Mouse (Mus musculus) heart, embryonic 10.5 days (tissue): ENCODE results near the gene Lurap1. TPM values are rescaled to one million over a fixed set of nuclear protein-coding genes. Genes with fewer than 3 reads are reported as not detected.

ENCODE experiments used
- DNase-seq: peaks from one replicate; pipeline ENCODE4 v3.0.0-alpha.2; 2017; ENCODE audit warnings: low spot score
- H3K27ac ChIP-seq: fragments of 300-500 bp; sonication (generic); 2 replicates; pipeline ENCODE4 v1.5.1; 2016; ENCODE audit warnings: mild to moderate bottlenecking
- H3K27me3 ChIP-seq: fragments of 300-500 bp; sonication (generic); 2 replicates; pipeline ENCODE4 v1.6.1; 2016; ENCODE audit warnings: mild to moderate bottlenecking; ENCODE audit not compliant: poor library complexity, insufficient read depth, severe bottlenecking
- H3K36me3 ChIP-seq: fragments of 300-500 bp; sonication (generic); 2 replicates; pipeline ENCODE4 v1.6.1; 2016; ENCODE audit warnings: mild to moderate bottlenecking, moderate library complexity
- H3K4me1 ChIP-seq: fragments of 300-500 bp; sonication (generic); 2 replicates; pipeline ENCODE4 v1.6.1; 2016; ENCODE audit warnings: mild to moderate bottlenecking
- H3K4me3 ChIP-seq: fragments of 300-500 bp; sonication (generic); 2 replicates; pipeline ENCODE4 v1.5.1; 2016; ENCODE audit warnings: mild to moderate bottlenecking, moderate library complexity
- H3K9me3 ChIP-seq: fragments of 300-500 bp; sonication (generic); 2 replicates; pipeline ENCODE4 v1.6.1; 2016; ENCODE audit warnings: mild to moderate bottlenecking, moderate library complexity
- WGBS: fragments of 180-500 bp; shearing (Covaris S2); methylation state at CpG from one replicate; pipeline ENCODE4 v1.1.7; 2016; 5-methylcytosine and 5-hydroxymethylcytosine counted together
- polyA plus RNA-seq: library from polyadenylated mRNA; unstranded; fragments of >200 nt; fragmentation: Nextera tagmentation; extraction: Ambion mirVana; gene quantifications from 2 replicates; pipeline ENCODE4 v1.2.1, GENCODE M21; 2016

The Lurap1 gene
- 1.4 and 1.9 TPM in 2 replicates for polyA plus RNA-seq

DNA sequence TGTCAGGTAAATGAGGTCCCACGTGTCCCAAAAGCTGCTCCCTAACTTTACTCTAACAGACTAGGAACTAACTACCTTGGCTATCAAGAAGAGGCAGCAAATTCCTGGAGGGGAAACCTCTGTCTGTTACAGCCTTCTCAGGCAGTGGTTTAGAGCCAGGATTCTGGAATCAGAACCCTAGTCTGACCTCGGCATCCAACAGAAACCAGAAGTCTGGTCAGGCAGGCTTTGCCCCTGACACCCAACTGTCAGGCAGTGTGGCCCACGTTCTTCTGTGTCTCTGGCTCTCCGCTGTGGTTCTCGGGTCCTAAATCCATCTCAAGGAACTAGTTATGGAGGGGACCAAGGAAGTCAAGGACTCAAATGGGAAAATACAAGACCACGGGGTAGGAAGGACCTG, at the start of gene Lurap1:
Lurap1 (minus strand) TSS at position 101 of the 400 bp plus-strand sequence.
- Histone ChIP-seq H3K9me3 (no peaks in the 10 kb centered on the region), H3K4me3 (peak within 1 kb of the TSS; percentile 88), H3K27me3 (no peaks in the 10 kb centered on the region), H3K4me1 (peaks cover 17% of the 10 kb centered on the region), H3K36me3 (peaks cover 46% of the 10 kb centered on the region), H3K27ac (peak within 1 kb of the TSS; percentile 97)
- 67% methylated on average over 6 of the region's 6 CpGs for WGBS
- no peak for DNase-seq

DNA sequence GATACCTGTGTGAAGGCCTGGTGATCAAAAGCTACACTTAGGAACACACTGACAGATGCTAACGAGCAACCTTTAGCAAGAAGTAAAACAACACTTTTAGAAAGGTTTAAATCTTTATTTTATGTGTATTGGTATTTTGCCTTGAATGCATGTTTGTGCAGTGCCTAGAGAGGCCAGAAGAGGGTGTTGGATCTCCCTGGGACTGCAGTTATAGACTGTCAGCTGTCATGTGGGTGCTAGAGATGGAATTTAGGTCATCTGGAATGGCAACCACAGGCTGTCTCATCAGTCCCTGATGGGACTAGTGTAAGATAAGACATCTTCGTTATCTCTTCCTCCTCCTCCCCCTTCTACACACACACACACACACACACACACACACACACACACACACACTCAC, 47.3 kb upstream of the Lurap1 start:
- DNase-seq = no peak
- Histone ChIP-seq H3K9me3 (no peaks in the 10 kb centered on the region), H3K36me3 (no peaks in the 10 kb centered on the region), H3K4me1 (peaks cover 7% of the 10 kb centered on the region; the same call in 1 of the 2 replicates), H3K4me3 (no peak overlapping the region), H3K27ac (no peak overlapping the region), H3K27me3 (no peaks in the 10 kb centered on the region)
- WGBS = 62% methylated on average over 2 of the region's 2 CpGs

DNA sequence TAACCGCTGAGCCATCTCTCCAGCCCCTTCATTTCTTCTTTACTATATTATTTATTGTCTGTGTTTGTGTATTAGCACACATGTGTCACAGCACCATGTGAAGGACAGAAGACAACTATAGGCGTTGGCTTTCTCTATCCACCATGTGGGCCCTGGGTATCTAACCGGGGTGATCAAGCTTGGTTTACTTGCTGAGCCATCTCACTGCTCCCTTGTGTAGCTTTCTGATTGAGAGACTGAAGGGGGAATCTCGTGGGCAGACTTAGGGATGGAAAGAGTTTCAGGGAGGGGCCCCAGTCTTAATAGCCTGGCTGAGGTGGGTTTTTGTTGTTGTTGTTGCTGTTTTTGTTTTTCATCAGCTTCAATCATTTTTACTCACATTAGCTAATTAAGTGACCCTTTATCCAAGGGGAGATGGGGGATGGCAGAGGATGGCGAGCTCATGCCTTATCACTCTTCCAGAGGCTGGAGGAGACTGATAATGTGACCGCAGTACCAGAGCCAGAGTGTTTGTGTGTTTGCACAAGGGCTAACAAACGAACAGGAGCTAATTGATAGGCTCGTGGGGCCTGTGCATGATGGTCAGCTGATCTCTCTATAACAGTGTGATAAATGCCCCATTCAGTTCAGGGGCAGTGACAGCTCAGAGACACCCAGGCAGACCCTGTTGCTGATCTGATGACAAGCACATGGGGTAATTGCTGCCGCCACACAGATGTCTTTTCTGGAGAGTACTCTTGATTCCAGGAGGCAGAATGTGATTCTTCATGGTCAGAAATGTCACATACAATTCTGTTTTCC, 42.6 kb upstream of the Lurap1 start:
- Histone ChIP-seq H3K4me3 (no peak overlapping the region), H3K9me3 (no peaks in the 10 kb centered on the region), H3K27ac (no peak overlapping the region), H3K36me3 (no peaks in the 10 kb centered on the region), H3K27me3 (no peaks in the 10 kb centered on the region), H3K4me1 (peaks cover 13% of the 10 kb centered on the region; the same call in 1 of the 2 replicates)
- 32% methylated on average over 9 of the region's 9 CpGs for WGBS
- DNase-seq = no peak

DNA sequence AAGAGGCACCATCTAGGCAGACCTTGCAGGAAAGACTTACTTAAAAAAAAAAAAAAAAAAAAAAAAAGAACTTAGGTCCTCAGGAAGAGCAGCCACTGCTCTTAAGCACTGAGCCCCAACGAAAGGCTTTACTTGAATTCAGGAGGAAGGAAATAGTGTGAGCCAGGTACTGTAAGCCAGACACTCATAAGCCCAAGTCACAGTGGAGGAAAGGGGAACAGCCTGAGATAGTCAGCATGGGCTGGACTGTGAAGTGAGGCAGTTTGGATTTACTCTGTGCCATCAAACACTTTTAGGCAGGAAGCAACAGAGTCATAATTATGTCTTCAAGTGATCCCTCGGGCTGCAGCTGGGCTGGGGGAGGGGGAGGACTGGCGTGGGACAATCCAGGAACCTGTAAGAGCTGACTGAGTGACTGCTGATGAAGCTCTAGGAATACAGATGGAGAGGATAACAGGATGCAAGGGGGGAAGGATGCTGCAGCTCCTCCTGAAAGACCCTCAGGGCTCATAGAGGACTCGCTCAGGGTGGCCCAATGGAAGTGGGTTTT, 41.2 kb upstream of the Lurap1 start:
- WGBS = 49% methylated on average over 4 of the region's 4 CpGs
- Histone ChIP-seq H3K36me3 (no peaks in the 10 kb centered on the region), H3K4me1 (peaks cover 13% of the 10 kb centered on the region; the same call in 1 of the 2 replicates), H3K4me3 (no peak overlapping the region), H3K9me3 (no peaks in the 10 kb centered on the region), H3K27me3 (no peaks in the 10 kb centered on the region), H3K27ac (no peak overlapping the region)
- DNase-seq = no peak

DNA sequence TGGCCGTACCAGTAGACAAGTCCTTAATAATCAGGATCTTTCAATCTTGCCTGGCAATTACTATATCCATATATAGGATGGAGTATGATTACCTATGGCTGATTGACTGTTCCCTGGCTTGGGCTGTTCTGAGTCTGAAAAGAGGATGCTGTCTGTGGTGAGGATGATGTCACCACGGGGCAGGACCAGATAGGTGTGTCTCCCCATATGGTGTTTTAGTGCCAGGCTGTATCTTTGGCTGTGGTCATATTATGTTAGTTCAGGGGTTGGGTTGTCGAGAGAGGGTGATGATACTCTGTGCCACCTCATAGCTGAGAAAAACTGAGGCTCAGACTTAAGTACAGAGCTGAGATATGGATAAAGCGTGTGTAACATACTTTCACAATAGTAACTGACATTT, 33.9 kb upstream of the Lurap1 start:
- WGBS = 80% methylated on average over 4 of the region's 4 CpGs
- no peaks in the 10 kb centered on the region for H3K9me3 ChIP-seq
- DNase-seq = no peak
- peaks cover 21% of the 10 kb centered on the region for H3K4me1 ChIP-seq
- no peaks in the 10 kb centered on the region for H3K36me3 ChIP-seq
- no peaks in the 10 kb centered on the region for H3K27me3 ChIP-seq
- no peak overlapping the region for H3K4me3 ChIP-seq
- H3K27ac ChIP-seq = no peak overlapping the region

DNA sequence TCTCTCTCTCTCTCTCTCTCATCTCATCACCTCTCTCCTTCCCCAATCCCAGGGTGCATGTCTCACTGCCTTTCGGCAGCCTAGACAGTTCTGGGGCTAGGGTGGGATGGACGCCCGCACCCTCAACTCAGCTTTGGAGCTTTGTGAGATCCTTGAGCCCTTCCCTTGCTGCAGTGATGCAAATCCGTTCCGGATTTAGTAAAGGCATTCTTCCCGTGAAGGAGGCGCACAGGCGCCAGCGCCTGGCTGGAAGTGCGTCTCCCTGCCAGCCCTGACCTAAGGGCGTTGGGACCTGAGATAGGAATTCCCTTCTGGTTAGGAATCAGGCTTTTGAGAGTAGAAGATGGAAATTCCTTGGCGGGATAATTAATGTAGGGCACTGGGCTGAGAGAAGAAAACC, 31.6 kb upstream of the Lurap1 start:
- Histone ChIP-seq H3K4me1 (peaks cover 24% of the 10 kb centered on the region), H3K27ac (peak overlapping the region; percentile 87), H3K27me3 (no peaks in the 10 kb centered on the region), H3K36me3 (no peaks in the 10 kb centered on the region), H3K9me3 (no peaks in the 10 kb centered on the region), H3K4me3 (peak overlapping the region; percentile 55)
- WGBS = 2% methylated on average over 12 of the region's 12 CpGs
- no peak for DNase-seq

DNA sequence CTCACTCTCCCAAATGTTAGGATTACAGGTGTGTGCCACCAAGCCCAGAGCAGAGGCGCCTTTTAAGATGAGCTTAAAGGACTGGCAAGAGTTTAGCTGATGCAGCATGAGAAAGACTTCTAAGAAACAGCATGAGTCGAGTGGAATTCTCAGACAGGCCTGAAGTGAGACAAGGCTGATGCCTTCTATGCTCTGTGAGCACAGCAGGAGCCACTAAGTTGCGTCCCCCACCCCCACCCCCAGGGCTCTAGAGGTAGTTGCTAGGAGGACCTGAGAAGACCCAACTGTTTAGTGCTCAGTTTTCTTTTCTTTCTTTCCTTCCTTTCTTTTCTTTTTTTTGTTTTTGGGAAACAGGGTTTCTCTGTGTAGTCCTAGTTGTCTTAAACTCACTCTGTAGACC, 30.9 kb upstream of the Lurap1 start:
- peak overlapping the region; percentile 87; the same call in 1 of the 2 replicates for H3K27ac ChIP-seq
- 44% methylated on average over 3 of the region's 3 CpGs for WGBS

DNA sequence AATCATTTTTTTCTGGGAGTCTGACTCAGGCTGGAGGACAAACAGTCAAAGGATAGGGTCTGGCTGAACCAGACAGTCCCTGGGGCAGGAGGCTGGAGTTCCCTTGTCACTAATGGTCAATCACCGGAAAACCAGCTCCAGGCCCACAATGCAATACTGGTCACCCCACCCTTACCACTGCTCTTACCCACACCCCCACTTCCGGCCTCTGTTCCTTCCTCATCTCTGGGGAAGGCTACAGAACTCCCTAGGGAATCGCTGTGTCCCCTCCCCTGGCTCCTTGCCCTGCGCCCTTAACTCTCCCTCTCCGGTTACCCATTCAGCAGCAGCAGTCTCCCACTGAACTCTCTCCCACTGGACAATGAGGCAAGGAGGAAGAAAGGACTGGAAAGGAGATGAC, 26.0 kb upstream of the Lurap1 start:
- Histone ChIP-seq H3K4me1 (peaks cover 51% of the 10 kb centered on the region), H3K4me3 (peak overlapping the region; percentile 46; the same call in 1 of the 2 replicates), H3K36me3 (no peaks in the 10 kb centered on the region), H3K9me3 (no peaks in the 10 kb centered on the region), H3K27ac (peak overlapping the region; percentile 87), H3K27me3 (no peaks in the 10 kb centered on the region)
- no peak for DNase-seq
- WGBS = 23% methylated on average over 5 of the region's 5 CpGs

More for the DNA sequence above, 30.9 kb upstream of the Lurap1 start:
- H3K4me1 ChIP-seq = peaks cover 29% of the 10 kb centered on the region
- no peaks in the 10 kb centered on the region for H3K27me3 ChIP-seq
- no peak overlapping the region for H3K4me3 ChIP-seq
- no peaks in the 10 kb centered on the region for H3K36me3 ChIP-seq
- no peak for DNase-seq
- no peaks in the 10 kb centered on the region for H3K9me3 ChIP-seq

DNA sequence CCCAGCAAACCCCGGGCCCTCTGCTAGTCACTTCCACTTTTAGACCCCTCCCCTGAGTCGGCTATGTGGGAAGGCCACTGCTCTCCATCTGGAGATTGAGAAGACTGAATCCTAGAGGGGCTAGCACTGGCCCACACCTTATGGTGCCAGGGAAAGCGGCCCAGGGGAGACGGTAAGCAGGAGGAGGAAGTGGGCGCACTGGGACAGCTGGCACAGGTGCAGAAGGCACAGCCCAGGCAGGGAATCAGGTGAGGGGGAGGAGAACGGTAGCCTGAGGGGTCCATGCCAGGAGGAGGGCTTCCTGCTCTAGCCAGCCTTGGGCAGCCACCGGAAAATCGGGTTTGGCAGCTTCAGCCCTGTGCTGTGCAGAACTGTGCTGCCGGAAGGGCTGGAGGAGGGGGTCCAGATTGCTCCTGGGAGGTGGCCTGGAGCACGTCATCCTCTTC, 25.4 kb upstream of the Lurap1 start:
- Histone ChIP-seq H3K4me3 (peak overlapping the region; percentile 46), H3K36me3 (no peaks in the 10 kb centered on the region), H3K27me3 (no peaks in the 10 kb centered on the region), H3K27ac (peak overlapping the region; percentile 87), H3K9me3 (no peaks in the 10 kb centered on the region), H3K4me1 (peaks cover 46% of the 10 kb centered on the region)
- no peak for DNase-seq
- WGBS = 18% methylated on average over 10 of the region's 10 CpGs

DNA sequence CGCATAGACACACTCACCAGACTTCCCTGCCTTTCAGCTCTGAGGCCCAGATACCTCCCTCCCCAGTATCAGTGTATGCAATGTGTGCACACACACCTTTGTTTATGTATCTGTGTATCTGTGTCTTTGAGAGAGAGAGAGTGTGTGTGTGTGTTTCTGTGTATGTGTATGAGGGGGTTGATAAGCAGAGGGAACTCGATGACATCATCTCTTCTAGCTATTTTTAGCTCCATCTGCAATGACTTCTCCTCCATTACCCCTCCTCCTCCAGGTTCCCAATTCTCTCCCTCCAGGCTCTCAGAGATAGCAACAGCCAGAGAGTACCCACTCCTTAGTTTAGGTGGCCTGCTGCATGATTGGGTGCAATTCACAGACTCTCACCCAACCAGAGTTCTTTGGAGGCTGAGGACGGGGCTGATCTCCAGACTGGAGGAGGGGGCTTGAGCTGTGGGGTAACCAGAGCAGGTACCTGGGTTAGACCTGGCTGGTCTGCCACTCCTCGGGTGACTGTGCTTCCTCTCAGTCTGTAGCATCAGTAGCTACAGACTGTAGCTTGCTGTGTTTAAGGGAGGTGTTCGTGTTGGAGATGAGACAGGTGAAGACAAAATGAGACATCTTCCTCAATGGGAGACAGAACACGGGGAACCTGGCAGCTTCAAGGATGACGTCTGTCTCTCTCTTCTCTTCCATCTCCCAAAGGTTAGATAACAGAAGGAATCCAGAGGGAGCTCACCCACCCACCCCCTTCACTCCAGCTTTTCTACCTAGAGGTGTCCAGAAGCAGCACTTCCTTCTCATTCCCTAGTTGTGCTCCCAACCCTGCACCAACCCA, 24.8 kb upstream of the Lurap1 start:
- peak overlapping the region; percentile 87 for H3K27ac ChIP-seq
- H3K4me1 ChIP-seq = peaks cover 46% of the 10 kb centered on the region
- DNase-seq = peak; percentile 82
- peak overlapping the region; percentile 46 for H3K4me3 ChIP-seq
- no peaks in the 10 kb centered on the region for H3K36me3 ChIP-seq
- H3K27me3 ChIP-seq = no peaks in the 10 kb centered on the region
- WGBS = 41% methylated on average over 7 of the region's 7 CpGs
- H3K9me3 ChIP-seq = no peaks in the 10 kb centered on the region

DNA sequence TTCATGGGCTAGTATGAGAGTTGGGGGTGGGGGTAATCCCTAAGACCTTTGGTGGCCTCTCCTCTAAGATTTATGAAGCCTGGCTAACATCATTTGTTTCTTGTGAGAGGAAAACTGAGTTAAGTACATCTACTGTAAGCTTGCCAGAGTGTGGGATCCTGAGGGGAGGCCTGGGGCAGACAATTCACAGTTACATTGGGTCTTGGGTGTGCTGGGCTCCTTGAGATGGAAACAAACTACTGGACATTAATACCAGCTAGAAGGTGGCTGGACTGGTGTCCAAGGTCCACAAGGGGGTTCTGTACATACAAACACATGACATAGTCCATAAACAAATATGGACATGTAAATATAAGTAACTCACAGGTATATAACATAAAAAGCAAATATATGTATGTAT, 24.0 kb upstream of the Lurap1 start:
- Histone ChIP-seq H3K4me3 (no peak overlapping the region), H3K36me3 (no peaks in the 10 kb centered on the region), H3K4me1 (peaks cover 46% of the 10 kb centered on the region), H3K27me3 (no peaks in the 10 kb centered on the region), H3K9me3 (no peaks in the 10 kb centered on the region), H3K27ac (peak overlapping the region; percentile 87)
- no peak for DNase-seq

DNA sequence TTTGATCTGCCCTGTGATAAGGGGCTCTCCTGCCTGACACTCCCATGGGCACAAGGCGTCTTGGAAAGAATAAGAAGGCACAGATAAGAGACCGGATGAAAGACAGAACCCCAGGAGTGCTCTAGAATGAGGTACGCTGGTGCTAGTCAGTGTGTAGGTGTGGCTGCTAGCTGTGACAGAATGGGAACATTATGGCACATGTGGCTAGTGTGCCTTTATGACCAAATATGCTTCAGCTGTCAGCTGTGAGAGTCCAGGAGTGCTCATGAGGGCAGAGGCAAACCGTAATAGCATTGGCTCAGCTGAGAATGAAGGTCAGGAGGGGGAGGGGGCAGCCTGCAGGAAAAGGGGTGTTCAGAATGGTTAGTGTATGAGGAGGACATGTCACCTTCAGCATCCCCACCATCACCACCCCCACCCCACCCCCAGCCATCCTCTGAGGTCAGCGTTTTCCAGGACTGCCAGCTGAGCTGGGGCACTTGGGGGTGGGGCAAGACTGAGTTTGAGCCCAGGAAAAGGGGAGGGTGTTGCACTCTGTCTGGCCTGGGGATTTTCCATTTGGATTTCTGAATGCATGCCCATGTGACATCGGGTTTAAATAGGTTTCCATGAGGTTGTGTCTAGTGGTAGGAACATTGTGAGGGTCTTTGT, 23.5 kb upstream of the Lurap1 start:
- no peaks in the 10 kb centered on the region for H3K9me3 ChIP-seq
- H3K4me1 ChIP-seq = peaks cover 46% of the 10 kb centered on the region
- H3K4me3 ChIP-seq = no peak overlapping the region
- no peaks in the 10 kb centered on the region for H3K36me3 ChIP-seq
- DNase-seq = no peak
- peak overlapping the region; percentile 87 for H3K27ac ChIP-seq
- H3K27me3 ChIP-seq = no peaks in the 10 kb centered on the region
- 27% methylated on average over 6 of the region's 6 CpGs for WGBS
